Mouse (Mus musculus) kidney, adult 11 months (tissue): ENCODE measurements at regions not wholly inside any gene's neighbourhood (a gene's known extent, or its start where the extent isn't known, plus 50 kb on each side); places are given as distances from the start of the nearest gene placed in this dataset.

Experiments
- DNase-seq: peaks from one replicate; pipeline ENCODE4 v3.0.0; 2022

DNA sequence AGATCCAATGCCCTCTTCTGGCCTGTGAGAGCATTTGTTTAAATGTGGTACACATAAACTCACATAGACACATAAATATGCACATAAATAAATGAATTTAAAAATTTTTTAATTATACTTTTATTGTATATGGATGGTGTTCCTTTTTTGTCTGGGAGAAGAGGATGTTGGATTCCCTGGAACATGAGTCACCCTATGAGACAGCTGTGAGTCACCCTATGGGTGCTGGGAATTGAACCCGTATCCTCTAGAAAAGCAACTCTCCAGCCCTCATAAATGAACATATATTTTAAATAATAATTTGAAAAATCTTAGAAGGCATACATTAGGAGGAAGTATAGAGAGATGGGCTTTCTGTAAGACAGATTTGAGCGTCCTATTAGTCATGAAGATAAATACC lies 76.1 kb upstream of the Dynlt3 start:
- no peak for DNase-seq

DNA sequence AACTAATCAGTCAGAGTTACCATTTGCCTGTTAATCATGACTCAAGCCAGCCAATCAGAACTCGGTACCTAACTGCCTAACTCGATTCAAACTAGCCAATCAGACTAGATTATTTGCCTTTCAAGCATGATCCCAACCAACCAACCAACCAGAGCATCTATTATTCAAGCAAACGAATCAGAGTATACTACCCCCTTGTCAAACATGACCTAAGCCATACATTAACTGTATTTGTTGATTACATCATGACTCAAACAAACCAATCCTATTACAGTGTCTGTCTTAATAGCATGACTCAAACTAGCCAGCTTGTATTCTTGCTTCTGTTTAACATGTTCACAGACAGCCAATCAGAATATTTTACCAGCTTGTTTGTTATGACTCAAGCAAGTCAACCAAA lies 79.7 kb upstream of the Dynlt3 start:
- no peak for DNase-seq

DNA sequence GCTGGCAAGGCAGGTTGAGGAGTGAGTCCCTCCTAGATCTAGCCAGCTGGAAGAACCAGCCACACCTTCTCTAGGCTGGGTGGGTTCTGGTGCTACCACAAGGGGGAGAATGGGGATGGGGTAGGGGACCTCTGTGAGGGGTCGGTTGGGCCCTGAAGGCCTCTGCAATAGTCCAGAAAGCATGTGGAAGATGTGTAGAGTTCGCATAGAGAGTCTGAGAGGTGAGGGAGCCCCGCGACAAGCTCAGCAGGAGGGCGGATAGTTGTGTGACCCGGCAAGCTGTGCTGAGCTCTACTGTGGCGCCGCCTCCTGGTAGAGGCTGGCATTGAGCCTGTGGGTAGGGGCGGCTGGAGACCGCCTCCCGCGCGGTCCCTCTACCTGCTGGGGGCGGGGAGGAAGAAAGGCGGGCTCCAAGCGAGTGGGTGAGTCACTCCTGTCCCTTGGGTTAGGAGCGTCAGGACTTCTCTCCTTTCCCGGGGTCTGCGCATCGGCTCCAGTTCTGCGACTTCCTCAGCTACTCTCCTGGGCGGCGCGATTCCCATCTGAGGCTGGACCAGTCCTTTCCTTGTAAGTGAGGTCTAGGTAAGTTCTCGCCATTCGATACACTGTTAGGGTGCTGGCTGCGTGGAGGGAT lies 84.6 kb upstream of the Dynlt3 start:
- DNase-seq: peak; percentile 7

DNA sequence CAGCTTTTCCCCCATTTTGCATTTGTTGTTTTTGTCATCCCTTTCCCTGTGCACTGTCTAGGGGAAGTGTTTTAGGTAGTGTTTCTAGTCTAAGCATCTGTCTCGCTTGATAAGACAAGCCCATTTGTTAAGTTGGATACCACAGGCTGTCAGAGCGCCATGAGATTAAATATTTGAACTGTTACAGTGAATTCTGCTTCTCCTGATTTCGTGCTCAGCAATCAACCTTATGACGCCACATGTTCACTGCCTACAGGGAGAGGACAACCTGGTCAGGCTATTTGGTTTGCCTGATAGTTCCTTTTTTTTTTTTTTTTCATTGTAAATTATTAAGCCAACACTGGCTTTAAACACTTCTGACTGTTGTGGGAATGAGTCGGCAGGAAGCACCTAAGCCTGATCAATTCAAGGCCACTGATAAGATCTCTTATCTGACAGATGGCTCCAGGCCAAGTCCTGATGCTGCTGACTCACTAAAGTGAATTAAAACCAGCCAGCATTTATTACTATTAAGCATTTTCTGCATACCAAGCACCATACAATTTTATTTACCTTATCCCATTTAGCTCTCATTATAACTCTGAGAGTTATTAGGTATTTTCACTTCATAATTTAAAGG lies 90.3 kb upstream of the Dynlt3 start:
- no peak for DNase-seq

DNA sequence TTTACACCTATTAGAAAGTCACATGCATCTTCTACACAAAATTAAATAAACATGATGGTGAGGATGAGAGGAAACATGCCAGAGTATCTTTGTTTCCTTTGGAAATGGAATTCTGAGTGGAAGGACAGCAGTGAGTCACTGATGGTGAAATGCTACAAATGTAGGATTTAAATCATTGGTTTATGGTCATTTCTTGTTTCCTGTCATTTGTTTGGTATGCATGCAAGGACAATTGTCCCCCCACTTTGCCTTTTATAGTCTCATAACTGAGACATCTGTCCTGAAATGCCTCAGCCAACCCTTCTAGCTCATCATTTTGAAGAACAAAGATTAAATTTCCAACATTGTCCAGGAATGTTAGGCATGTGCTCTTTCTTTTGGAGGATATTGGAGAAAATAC lies 77.2 kb upstream of the Hypm start:
- DNase-seq: no peak

DNA sequence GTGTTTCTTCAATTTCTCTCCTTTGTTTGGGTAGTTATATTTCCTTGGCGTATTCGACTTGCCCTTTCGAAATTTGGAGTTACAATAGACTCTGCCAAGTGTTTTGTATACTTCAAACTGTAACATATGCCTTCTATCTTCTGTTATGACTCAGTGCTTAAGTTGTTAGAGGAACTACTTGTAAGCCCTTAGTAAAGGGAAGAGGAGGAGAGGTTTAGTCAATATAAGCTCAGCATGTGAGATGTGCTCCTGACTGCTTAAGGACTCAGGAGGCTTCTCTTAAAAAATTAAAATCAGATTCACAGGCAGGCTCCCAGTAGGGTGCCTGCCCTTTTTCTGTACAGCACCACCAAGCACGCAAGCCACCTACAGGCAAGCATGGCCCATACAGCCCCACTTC lies 69.2 kb upstream of the Hypm start:
- DNase-seq: no peak

DNA sequence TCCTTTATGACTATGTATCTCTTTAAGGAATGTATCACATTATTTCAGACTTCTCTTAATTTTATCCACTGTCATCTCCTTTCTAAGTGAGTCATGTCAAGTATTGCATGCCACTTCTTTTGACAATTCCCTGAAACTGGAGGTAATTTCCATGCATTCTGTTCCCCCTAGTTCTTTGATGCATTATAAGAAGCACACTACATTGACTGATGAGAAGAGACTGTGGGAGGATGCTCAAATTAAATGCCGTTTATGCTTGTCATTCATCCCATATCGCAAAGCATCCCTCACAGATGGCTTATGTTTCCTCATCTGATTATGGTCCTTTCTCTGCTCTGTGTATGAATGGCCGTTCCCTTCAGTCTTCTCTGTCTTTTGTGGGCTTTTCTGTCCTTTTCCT lies 57.2 kb upstream of the Hypm start:
- DNase-seq: no peak
